Mouse (Mus musculus) left cerebral cortex, adult 2 months (tissue): Measurements from ENCODE around the gene Itgb1. TPM values are rescaled to one million over a fixed set of nuclear protein-coding genes. Genes with fewer than 3 reads are reported as not detected.

ENCODE experiments used
- DNase-seq, 2 experiments: peaks; one replicate each; pipeline ENCODE4 v3.0.0; 2021 to 2022; ENCODE audit warnings: low spot score in 2 of 2, mixed read lengths in 1 of 2; ENCODE audit errors: extremely low spot score in 1 of 2
- H3K27ac ChIP-seq: fragments of 200-600 bp; 2 replicates; pipeline ENCODE4 v1.8.1; 2022
- H3K4me3 ChIP-seq: fragments of 200-600 bp; 2 replicates; pipeline ENCODE4 v1.8.1; 2022
- CTCF ChIP-seq: fragments of 200-600 bp; IDR thresholded peaks from 2 replicates; pipeline ENCODE4 v1.8.1; 2022; ENCODE audit warnings: antibody characterized with exemption, mild to moderate bottlenecking, moderate library complexity
- intact Hi-C: fragments of 180-260 bp; cut with DNase I; formaldehyde crosslinking; loops from one replicate; pipeline ENCODE4 v1.15.1; 2025
- total RNA-seq, 2 experiments: library from RNA; stranded (reverse); gene quantifications; 2 replicates each; pipeline ENCODE4 v1.2.3; 2021

Gene Itgb1
- total RNA-seq, 2 experiments from 2014 or later, result 44.6 to 48.3 TPM

GRCm38 (mm10) chr8:128735692-128736091 lies 50.2 kb downstream of the Itgb1 start:
- TF ChIP-seq CTCF, result no peak
- DNase-seq, result no peak
- intact Hi-C loops, result no loop called here
- H3K4me3 ChIP-seq, result no peak overlapping the region
- H3K27ac ChIP-seq, result no peak overlapping the region

Other genes starting within 250 kb of the Itgb1 start
- gene Gm3952, start 113.0 kb downstream of the Itgb1 start, total RNA-seq, result not detected